Mouse (Mus musculus) hematopoietic stem cell, adult 5-6 weeks (primary cell): ENCODE measurements around the gene Lpp. TPM values are rescaled to one million over a fixed set of nuclear protein-coding genes. Genes with fewer than 3 reads are reported as not detected.
A peak's percentile ranks its signal among the peaks of the same experiment; 100 is the strongest.

Source experiments
- ATAC-seq, 2 experiments: fragments of 125-278 bp in 1 of 2; replicated peaks in 1 of 2; 2 replicates each; pipeline ENCODE4 v1.8.0; 2016 to 2017; ENCODE audit warnings: inconsistent platforms in 2 of 2, mild to moderate bottlenecking in 2 of 2, moderate number of reproducible peaks in 2 of 2, low read depth in 1 of 2, moderate TSS enrichment in 1 of 2; ENCODE audit not compliant: low FRiP score in 2 of 2, poor library complexity in 2 of 2, severe bottlenecking in 2 of 2, insufficient read depth in 1 of 2, low TSS enrichment in 1 of 2
- total RNA-seq: library from RNA; stranded (forward); fragments of 172-1452, 232-1000 nt; gene quantifications from 2 replicates; pipeline ENCODE4 v1.2.3, GENCODE M21; 2017

The Lpp gene
- total RNA-seq, 1 experiment from 2014 or later = 10.6 TPM

GRCm38 (mm10) chr16:24425816-24426215 is 32.5 kb downstream of the Lpp start:
- peak in 1 of 2 experiments; percentile 49; a peak in 1 of 4 replicates for ATAC-seq

GRCm38 (mm10) chr16:24427606-24428005 is 34.3 kb downstream of the Lpp start:
- no peak for ATAC-seq

- ATAC-seq = no peak
These were observed 34.7 kb downstream of the Lpp start for GRCm38 (mm10) chr16:24428055-24428454.

GRCm38 (mm10) chr16:24428742-24429141 is 35.4 kb downstream of the Lpp start:
- ATAC-seq = no peak

- no peak for ATAC-seq
These were observed 36.4 kb downstream of the Lpp start for GRCm38 (mm10) chr16:24429691-24430090.

GRCm38 (mm10) chr16:24431808-24432207 is 38.5 kb downstream of the Lpp start:
- no peak for ATAC-seq

GRCm38 (mm10) chr16:24433563-24433962 is 40.3 kb downstream of the Lpp start:
- ATAC-seq = no peak

GRCm38 (mm10) chr16:24434026-24434425 is 40.7 kb downstream of the Lpp start:
- ATAC-seq = no peak

GRCm38 (mm10) chr16:24434531-24435114 is 41.3 kb downstream of the Lpp start:
- peak in 1 of 2 experiments; percentile 48; a peak in 1 of 4 replicates for ATAC-seq

GRCm38 (mm10) chr16:24435115-24435553 is 41.8 kb downstream of the Lpp start:
- ATAC-seq = peak; percentile 51 to 66; a peak in 3 of 4 replicates

- no peak for ATAC-seq
These were observed 45.1 kb downstream of the Lpp start for GRCm38 (mm10) chr16:24438438-24438837.

- ATAC-seq = no peak
These were observed 48.0 kb downstream of the Lpp start for GRCm38 (mm10) chr16:24441338-24441737.

- ATAC-seq = no peak
These were observed 49.3 kb downstream of the Lpp start for GRCm38 (mm10) chr16:24442500-24443122.

- no peak for ATAC-seq
These were observed 49.8 kb downstream of the Lpp start for GRCm38 (mm10) chr16:24443123-24443515.

- ATAC-seq = no peak
These were observed 50.2 kb downstream of the Lpp start for GRCm38 (mm10) chr16:24443555-24443954.

- no peak for ATAC-seq
These were observed 51.5 kb downstream of the Lpp start for GRCm38 (mm10) chr16:24444818-24445217.

- no peak for ATAC-seq
These were observed 52.2 kb downstream of the Lpp start for GRCm38 (mm10) chr16:24445473-24445872.

GRCm38 (mm10) chr16:24446449-24446848 is 53.1 kb downstream of the Lpp start:
- ATAC-seq = 0 out of 4 replicates have a peak, but pooled peaks of 1 of the 2 experiments have one; percentile 10
